Mouse (Mus musculus): ENCODE measurements around the gene Cavin4.

Gene Cavin4

DNA sequence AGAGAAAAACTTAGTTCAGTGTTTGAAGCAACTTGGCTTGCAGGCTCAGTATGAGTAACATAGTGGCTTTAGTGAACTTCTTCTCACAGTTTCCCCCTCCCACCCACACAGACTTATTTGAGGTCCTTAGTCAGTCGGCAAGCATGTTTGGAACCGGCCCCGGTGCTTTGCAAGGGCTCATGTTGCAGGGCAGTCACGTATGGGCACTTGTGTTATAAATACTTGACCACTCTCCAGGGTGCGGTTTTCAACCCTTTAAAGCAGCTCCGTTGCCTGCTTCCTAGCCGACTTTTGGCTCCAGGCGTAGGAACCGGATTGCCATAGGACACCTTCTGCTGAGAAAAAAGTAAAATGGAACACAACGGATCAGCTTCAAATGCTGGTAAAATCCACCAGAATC, at the start of gene Cavin4:
Gene Cavin4 (plus strand): TSS at position 244 of the 400 bp plus-strand sequence.
- WGBS: 73% methylated on average over 10 of the region's 10 CpGs

DNA sequence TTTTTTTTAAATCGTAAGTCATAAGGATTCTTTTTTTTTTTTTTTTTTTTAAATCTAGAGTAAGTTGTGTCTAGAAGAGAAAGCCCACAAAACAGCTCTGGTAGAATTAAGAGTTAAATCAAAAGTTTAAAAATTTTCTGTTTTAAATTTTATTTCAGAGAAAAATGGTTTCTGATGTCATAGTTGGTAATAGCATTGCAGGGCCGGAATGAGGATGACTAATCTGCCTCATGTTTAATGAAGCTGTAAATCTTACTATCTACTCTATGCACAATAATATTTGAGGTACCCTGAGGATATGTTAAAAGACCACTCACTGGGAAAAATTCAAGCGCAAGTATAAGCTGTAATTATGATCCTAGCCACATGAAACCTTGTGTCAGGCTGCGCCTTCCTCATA, 47.8 kb upstream of the Cavin4 start:
- 91% methylated on average over 4 of the region's 4 CpGs for WGBS

DNA sequence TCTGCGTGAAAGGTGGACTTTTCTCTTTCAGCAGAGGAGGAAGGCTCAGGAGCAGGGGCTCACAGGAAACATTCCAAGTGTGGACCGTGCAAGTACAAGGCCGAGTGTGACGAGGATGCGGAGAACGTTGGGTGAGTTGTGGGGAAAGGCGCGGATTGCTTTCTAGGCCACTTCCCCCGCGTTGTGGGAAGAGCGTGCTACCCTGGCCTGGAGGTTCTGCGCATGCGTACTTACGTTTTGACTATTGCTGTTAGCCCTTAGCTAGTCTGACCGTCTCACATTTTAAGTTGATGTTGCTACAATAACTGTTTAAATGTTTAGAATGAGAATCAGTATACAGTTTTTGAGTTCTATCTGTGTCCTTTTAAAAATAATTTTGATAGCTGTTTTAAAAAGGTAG, 46.1 kb upstream of the Cavin4 start:
- 95% methylated on average over 15 of the region's 15 CpGs for WGBS

DNA sequence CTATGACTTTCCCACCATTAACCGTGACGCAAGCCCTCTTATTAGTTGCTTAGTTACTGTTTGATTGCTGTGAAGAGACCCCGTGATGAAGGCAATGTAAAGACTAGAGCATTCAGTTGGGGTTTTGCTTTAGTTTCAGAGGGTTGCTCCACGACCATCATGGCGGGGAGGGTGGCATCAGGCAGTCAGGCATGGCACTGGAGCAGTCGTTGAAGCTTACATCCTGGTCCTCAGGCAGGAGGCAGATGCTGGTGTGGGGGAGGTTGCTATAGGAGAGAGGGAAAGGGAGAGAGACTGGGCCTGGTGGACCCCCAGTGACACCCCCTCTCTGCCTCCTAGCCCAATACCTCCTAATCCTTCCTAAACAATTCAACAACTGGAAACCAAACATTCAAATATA, 43.2 kb upstream of the Cavin4 start:
- 92% methylated on average over 6 of the region's 6 CpGs for WGBS

DNA sequence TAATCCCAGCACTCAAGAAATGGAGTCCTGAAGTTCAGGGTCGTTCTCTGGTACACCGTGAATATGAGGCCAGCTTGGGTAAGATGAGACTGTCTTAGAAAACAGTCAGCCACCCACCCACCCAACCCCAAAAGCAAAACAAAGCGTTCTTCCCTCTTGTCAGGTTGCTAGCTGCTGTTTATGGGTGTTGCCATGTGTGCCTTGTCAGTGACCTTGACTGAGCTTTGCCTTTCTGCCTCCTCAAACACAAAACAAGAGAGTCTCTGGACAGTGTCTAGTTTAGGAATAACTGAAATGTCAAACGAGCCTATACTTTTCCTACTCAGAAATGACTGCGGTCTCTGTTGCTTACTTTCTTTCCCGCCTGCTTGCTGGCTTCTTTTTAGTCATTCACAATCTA, 41.1 kb upstream of the Cavin4 start:
- WGBS: 91% methylated on average over 6 of the region's 6 CpGs

DNA sequence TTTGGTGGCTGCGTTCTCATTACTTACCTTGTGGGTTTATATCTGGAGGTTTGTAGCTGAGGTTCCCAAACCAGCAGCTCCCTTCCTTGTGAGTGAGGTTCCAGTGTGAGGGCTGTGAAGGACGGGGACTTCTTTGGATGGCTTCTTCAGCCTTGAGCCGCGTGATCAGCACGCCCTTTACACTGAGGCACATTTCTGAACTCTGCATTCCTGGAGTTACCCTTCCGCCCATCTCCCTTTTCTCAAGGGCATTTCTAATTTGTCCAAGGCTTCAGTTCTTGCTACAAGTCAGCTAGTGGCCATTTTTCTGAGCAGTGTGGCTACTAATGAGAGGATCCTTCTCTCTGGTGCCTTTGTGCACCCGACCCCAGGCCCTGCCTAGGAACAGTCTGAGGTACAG, 40.4 kb upstream of the Cavin4 start:
- 92% methylated on average over 7 of the region's 7 CpGs for WGBS

DNA sequence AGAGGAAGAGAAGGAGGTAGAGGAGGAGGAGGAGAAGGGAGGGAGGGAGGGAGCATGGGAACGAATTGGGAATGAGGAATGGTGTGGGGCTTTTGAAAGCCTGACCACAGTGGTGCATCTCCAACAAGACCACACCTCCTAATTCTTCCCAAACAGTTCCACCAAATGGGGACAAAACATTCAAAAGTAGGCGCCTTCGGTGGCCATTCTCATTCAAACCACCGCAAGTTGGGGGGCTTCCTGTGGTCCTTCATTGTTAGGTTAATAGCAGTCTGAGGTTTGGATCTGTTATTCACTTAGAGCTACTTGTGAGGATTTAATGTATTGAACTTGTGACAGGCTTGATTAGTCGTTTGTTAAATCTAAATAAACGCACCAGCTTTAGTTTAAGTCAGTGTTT, 38.4 kb upstream of the Cavin4 start:
- 66% methylated on average over 6 of the region's 6 CpGs for WGBS

DNA sequence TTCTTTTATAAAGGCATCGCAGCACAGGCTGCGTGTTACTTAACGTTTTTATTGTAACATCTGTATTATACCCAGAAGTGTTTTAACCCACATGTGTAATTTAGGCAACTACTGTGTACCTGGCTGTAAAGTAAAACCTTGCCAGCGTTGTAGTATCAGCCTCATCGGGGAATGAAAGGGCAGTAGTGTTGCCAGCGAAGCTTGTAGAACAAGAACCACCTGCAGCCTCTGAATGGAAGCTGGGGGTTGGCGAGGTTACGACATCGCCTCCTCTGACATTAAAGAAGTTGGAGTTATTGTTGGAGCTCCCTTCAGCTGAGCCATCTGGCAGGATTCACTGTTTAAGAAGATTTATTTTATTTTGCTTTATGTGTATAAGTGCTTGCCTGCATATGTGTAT, 37.5 kb upstream of the Cavin4 start:
- WGBS: 58% methylated on average over 9 of the region's 9 CpGs

DNA sequence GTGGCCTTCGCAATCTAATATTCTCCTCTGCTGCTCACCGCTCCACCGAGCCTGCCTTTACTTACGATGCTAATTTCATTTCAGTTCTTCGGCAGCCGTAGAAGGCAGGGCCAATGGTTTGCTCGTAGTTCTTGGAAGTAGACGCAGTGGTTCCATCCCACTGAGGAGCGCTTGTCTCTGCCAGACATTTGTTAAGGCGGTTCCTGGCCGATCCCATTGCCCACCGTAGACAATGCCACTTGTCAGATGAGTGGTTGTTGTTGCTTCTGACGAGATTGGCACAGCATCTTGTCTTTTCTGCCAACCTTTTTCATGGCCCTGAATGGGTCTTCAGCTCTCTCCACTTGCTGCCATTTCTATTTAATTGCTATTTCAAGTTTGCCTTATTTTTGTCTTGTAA, 33.9 kb upstream of the Cavin4 start:
- 52% methylated on average over 13 of the region's 13 CpGs for WGBS

DNA sequence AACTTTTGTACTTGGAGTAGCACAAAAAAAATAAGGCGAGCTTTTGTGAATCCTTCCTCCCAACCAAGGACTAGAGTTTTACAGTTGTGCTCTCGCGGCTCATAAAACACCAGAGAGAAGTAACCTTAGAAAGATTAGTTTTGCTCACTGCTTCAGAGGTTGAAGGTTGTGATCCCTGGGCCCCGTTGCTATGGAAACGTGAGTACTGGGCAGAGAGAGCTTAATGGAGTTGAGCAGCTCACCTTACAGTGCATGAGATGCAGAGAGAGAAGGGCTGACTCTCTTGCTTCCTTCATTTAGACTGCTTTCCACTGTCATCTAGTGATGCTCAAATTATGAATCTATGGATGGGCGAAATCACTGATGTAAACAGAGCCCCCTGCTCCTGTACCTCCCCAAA, 29.8 kb upstream of the Cavin4 start:
- WGBS: 91% methylated on average over 6 of the region's 6 CpGs

DNA sequence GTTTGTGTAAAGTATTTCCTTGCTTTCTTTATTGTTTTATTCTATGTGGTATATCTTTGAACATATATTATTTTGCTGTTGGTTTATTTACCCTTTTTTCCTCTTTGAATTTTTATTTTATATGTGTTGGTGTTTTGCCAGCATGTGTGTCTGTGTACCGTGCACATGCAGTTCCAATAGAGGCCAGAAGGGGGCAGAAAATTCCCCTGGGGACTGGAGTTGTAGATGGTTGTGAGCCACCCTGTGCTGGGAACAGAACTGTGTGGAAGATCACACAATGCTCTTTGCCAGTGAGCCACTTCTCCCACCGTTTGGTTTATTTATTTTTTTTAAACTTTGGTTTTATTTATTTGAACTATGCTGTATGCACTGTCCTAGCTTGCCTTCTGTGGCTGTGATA, 29.3 kb upstream of the Cavin4 start:
- WGBS: 65% methylated on average over 2 of the region's 2 CpGs

DNA sequence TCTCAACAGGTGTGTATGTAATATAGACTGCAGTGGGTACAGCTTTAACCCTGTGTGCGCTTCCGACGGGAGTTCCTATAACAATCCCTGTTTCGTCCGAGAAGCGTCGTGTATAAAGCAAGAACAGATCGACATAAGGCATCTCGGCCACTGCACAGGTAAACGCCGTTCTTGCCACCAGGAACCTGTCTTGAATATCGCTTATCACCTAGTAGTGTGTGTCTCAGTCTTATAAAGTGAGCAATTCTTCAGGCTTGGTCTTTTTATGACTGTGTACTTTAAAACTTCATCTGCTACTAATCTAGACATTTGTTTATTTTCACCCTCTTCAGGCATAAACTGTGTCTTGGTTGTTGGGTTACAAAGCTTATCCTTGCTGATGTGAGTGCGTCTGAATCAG, 26.5 kb upstream of the Cavin4 start:
- WGBS: 91% methylated on average over 13 of the region's 13 CpGs

DNA sequence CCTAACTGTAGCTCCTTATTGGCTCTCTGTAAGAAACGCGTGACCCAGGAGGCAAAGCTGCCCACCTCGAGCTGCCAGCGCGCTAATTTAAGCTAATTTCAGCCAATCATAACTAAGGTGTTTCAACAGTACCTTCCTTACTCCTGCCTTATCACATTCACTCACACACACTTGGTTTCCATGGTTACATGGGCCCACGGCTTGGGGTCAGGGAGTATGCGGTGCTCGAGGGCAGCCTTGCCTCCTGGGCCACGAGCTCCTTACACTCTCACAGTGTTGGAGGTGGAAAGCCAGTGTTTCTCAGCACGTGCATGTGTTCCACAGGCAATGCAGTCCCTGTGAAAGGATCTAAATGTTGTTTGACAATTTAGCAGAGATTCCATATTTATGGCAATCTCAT, 25.2 kb upstream of the Cavin4 start:
- WGBS: 77% methylated on average over 10 of the region's 10 CpGs

DNA sequence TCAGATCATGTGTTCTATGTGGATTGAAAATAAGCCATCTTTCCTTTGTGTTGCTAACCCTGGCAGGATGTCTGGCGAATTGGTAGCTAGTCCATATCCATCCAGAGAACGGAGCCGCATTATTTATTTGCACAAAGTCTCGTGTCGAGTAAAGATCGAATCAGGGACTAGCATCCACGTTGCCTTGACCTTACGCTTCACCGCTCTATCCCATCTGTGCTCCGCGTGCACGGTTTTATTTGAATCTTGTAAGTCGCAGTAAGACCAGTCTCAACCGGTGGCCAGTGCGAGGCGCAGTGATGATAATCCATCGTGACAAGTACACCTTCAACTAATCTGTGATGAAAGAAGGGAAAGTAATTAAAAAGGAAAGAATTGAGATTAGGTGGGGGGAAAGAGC, 23.8 kb upstream of the Cavin4 start:
- 94% methylated on average over 17 of the region's 17 CpGs for WGBS

DNA sequence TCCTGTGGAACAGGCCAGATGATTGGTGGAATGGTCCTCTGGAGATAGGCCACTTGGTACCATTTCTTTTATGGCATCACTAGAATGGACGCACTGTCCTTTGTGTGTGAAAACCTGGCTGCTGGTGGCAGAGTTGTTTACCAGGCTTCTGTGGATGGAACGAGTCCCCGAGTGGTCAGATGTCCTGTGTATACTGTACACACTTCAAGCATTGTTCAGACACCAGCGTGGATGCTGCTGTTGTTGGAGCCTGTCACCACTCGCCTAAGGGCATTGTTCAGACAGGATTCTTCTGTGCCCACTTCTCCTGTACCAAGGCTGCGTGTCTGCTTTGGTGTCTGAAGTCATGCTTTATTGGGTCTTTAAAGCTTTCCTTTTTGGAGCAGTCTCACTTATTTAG, 19.5 kb upstream of the Cavin4 start:
- 80% methylated on average over 6 of the region's 6 CpGs for WGBS

DNA sequence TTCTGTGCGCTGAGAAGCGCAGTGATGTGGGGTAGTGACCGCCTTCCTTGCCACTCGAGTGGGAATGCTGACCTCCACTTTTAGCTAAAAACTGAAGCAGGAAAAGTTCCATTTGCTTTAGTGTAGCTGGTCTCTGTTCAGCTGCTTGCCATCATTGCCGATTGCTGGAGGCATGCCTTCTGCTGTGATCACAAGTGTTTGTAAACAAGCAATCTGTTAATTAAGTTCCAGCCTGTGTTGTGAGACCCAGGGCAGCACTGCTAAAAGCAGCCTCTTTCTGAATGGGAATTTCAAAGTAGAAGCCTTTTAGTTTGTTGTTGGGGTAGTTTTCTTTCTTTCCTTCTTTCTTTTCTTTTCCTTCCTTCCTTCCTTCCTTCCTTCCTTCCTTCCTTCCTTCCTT, 17.2 kb upstream of the Cavin4 start:
- WGBS: 80% methylated on average over 5 of the region's 5 CpGs

DNA sequence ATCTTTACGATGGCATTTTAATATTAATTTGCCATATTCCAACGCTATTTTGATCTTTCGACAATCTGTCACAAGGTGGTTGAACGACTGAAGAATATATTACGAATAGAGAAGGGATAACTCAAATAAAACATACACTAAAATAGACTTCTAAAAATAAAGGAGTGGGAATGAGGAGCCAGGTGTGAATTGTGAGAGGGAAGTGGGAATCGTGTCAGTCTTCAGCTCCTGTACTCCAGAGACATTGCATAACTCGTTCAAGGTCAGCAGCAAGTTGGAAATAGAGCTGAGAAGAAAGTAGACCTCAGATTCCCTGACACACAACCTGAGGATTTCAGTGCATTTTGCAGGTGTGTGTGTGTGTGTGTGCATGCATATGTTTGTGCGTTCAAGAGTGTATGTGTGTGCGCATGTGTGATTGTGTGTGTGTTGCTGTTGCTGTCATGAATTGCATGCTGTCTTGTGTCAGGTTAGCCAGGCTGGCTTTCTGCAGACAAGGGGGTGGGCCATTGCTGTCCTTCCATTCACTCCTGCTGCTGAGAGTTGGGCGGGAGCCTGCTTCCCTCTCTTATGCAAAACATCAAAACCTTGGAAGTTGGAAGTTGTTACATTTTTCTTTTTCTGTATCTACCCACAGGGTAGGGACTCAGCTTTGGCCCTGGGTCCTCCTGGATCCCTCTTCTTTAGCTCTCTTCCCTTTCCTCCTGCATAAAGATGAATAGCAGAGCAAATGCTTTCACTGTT, 12.5 kb upstream of the Cavin4 start:
- WGBS: 53% methylated on average over 10 of the region's 10 CpGs

DNA sequence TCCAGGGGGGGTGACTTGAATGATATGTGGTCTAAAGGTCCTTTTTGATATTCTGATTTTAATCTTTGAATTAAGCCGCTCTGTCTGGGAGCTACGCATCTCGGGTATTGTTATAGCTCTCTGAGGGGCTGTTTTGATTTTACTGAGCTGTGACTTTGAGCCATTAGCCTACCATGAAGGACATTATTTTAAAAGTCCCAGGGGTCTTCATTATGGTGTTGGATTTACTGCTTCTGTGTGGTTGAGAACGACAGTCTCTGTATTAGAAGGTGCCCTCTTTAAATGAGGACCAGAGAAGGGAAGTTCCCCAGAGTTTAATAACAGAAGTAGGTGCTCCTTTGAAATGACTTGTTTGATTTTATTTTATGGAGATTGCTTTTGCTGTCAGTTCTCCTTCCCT, 9.2 kb upstream of the Cavin4 start:
- 93% methylated on average over 4 of the region's 4 CpGs for WGBS

DNA sequence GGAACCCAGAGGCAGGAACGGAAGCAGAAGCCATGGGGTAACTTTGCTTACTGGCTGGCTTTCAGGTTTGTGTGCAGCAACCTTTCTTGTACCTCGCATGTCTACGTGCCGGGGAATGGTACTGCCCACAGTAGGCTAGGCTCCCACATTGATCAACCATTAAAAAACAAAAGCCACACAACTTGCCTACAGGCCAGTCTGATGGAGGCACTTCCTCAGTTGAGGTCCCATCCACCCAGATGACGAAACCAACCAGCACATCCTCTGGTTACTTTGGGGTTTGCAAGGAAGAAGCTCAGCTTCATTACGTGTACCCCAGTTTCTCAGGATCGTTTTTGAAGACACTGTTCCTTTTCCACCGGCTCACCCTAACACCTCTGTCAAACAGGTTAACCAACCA, 6.8 kb upstream of the Cavin4 start:
- 94% methylated on average over 8 of the region's 8 CpGs for whole genome bisulfite sequencing

DNA sequence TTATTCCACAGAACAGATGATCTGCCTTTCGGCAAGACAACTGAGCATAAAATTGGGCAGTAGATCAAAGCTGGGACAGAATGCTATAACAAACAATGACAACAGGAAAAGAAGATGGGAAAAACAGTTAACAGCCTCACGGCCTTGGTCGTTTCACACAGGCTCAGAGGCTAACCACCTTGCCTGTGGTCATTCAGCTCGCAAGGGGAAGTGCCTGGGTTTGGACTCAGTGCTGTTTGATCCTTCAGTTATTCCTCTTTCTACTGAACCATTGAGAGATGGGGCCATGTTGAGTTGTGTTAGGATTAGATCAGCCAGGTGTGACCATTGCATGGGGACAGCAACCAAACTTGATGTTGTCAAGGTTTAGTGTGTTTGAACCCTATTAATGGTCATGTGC, 3.2 kb upstream of the Cavin4 start:
- 71% methylated on average over 4 of the region's 4 CpGs for WGBS

DNA sequence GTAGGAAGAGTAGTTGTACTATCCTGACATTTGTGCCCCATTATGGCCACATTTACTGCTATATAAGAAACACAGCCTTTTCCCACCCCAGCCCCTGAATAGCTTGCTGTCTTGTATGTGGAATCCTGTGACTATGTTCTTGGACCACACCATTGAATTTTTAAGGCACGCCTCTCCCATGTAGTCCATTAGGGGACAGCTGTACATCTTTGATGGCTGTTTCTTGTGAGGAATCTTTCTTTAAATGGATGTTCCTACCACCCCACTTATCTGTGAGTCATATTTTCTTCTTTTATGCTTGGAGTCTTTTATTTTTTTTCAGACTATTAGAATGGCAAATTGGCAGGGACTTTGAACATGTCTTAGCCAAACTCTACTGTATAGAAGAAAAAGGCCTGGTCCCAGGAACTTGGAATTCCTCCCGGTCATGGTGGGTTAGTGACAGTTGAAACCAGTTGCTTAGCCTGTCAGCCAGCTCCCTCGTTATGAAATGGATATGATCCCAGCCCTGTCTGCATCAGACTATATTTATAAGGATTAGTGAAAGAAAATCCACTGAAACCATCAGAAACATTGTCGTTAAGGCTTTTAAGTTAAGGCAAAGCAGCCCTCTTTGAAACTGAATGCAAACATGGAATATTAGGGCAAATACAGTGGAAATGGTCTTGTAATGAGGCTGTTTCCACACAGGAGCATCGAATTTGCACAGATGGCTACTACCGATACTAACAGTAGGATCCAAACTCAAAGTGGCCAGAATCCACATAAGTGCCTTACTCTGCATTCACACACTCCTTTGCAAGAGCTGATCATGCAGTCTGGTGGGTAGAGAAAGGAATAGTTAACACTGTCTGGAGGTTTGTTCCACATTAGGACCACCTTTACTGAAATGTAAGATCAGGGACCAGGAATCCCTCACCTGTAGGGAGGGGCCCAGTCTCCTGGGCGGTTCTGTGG, 2.4 kb upstream of the Cavin4 start:
- 56% methylated on average over 7 of the region's 7 CpGs for WGBS

DNA sequence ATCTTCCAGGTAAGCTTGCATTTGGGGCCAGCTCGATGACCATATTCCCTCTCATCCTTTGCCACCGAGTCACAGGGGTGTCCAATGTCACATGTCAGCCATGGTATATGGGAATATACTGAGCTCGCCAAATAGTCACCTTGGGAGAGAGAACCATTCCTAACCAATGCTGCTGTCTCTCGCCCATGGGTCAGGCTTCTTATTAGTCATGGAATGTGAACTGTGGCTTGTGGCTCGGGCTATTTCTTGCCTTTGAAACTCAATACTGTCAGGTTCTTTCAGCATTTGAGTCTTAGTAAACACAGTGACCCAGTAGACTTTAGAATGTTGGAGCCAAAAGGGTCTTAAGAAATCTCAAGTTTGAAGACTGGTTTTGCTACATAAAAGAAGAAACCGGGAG, 707 bp downstream of the Cavin4 start:
- WGBS: 94% methylated on average over 6 of the region's 6 CpGs

DNA sequence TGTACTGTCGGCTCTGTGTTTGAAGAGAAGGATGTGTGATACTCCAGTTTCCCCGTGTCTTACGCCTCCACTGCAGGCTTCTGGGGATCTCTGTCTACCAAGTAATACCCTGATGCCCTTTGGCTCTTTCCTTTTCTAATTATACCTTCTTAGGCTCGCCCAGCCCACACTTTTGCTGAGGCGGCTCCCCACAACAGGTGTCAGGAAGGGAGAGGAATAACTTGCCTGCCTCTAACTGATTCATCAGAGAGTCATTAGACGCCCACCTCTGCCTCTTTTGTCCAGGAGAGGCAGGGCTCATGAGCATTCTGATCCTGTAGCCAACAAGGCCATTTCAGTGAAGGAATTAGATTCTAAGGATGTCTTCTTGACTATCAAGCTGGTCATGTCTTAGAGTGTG, 4.0 kb downstream of the Cavin4 start:
- WGBS: 71% methylated on average over 6 of the region's 6 CpGs

All from cerebral cortex, adult 2 months (tissue).